Mouse (Mus musculus) cerebellum, adult 2 months (tissue): ENCODE data around the gene Yars. TPM values are rescaled to one million over a fixed set of nuclear protein-coding genes. Genes with fewer than 3 reads are reported as not detected.

Source experiments
- DNase-seq, 2 experiments: peaks; one replicate each; pipeline ENCODE4 v3.0.0; 2021
- H3K27ac ChIP-seq: fragments of 200-500 bp; 2 replicates; pipeline ENCODE4 v1.5.1; 2012; ENCODE audit warnings: low read length, control low read depth, inconsistent platforms; ENCODE audit not compliant: insufficient read depth
- H3K27me3 ChIP-seq: fragments of 200-500 bp; 2 replicates; pipeline ENCODE4 v1.6.1; 2012; ENCODE audit warnings: inconsistent platforms, mild to moderate bottlenecking, low read length, moderate library complexity; ENCODE audit not compliant: control insufficient read depth, insufficient read depth
- H3K4me1 ChIP-seq: fragments of 200-500 bp; 2 replicates; pipeline ENCODE4 v1.6.1; 2011; ENCODE audit warnings: low read length; ENCODE audit not compliant: control insufficient read depth, insufficient read depth
- H3K4me3 ChIP-seq: fragments of 200-500 bp; replicated peaks from 2 replicates; pipeline ENCODE3; 2011; ENCODE audit warnings: mild to moderate bottlenecking, low read depth, low read length, control low read depth; ENCODE audit not compliant: insufficient read depth
- CTCF ChIP-seq: fragments of 200-500 bp; IDR thresholded peaks from 2 replicates; pipeline ENCODE4 v1.5.1; 2011; ENCODE audit warnings: low read depth, mild to moderate bottlenecking, control low read depth, low read length, moderate library complexity, borderline replicate concordance; ENCODE audit not compliant: insufficient read depth
- POLR2A ChIP-seq: fragments of 200-500 bp; IDR thresholded peaks from 2 replicates; pipeline ENCODE4 v1.6.1; 2011; ENCODE audit warnings: low read length, control low read depth, borderline replicate concordance; ENCODE audit not compliant: insufficient read depth
- WGBS: fragments of 180-500 bp; shearing (Covaris S2); methylation state at CpG from one replicate; pipeline ENCODE4 v1.1.7; 2018; 5-methylcytosine and 5-hydroxymethylcytosine counted together
- polyA plus RNA-seq: library from polyadenylated mRNA; depleted of rRNA; stranded (reverse); fragments of >200 nt; gene quantifications from 2 replicates; pipeline ENCODE4 v1.2.3, GENCODE M21; 2012

Gene Yars
- polyA plus RNA-seq, 1 experiment, result 104 TPM

- Histone ChIP-seq H3K4me3 (no peak overlapping the region), H3K27ac (no peak overlapping the region; the same call in 1 of the 2 replicates), H3K27me3 (no peaks in the 10 kb centered on the region), H3K4me1 (no peaks in the 10 kb centered on the region; the same call in none of the 2 replicates)
- 89% methylated on average over 1 of the region's 1 CpGs for WGBS
- DNase-seq, result no peak
- TF ChIP-seq POLR2A (no peak), CTCF (no peak)
Observed at GRCm38 (mm10) chr4:129161076-129161475, 28.5 kb upstream of the Yars start.

- H3K4me1 ChIP-seq, result no peaks in the 10 kb centered on the region; the same call in none of the 2 replicates
- DNase-seq, result peak; percentile 69 to 79
- 11% methylated on average over 4 of the region's 4 CpGs for WGBS
- H3K27ac ChIP-seq, result peak overlapping the region; percentile 95
- TF ChIP-seq CTCF, result no peak
- H3K4me3 ChIP-seq, result no peak overlapping the region
- H3K27me3 ChIP-seq, result no peaks in the 10 kb centered on the region
Observed at GRCm38 (mm10) chr4:129161581-129162255, 27.8 kb upstream of the Yars start.

- no peaks in the 10 kb centered on the region; the same call in 1 of the 2 replicates for H3K27me3 ChIP-seq
- H3K4me1 ChIP-seq, result no peaks in the 10 kb centered on the region
- TF ChIP-seq POLR2A (no peak), CTCF (peak; percentile 11; the same call in 1 of the 2 replicates)
- no peak overlapping the region for H3K27ac ChIP-seq
- WGBS, result 80% methylated on average over 1 of the region's 1 CpGs
- no peak overlapping the region for H3K4me3 ChIP-seq
- no peak for DNase-seq
Observed at GRCm38 (mm10) chr4:129172529-129172928, 17.0 kb upstream of the Yars start.

GRCm38 (mm10) chr4:129179560-129179959 lies 10.0 kb upstream of the Yars start:
- no peaks in the 10 kb centered on the region; the same call in 1 of the 2 replicates for H3K27me3 ChIP-seq
- H3K4me1 ChIP-seq, result no peaks in the 10 kb centered on the region
- TF ChIP-seq POLR2A (no peak), CTCF (no peak)
- 19% methylated on average over 1 of the region's 1 CpGs for WGBS
- no peak overlapping the region for H3K27ac ChIP-seq
- no peak overlapping the region for H3K4me3 ChIP-seq
- no peak for DNase-seq

GRCm38 (mm10) chr4:129188041-129188659 lies 1.4 kb upstream of the Yars start:
- DNase-seq, result no peak
- WGBS, result 13% methylated on average over 5 of the region's 5 CpGs
- peaks cover 2% of the 10 kb centered on the region for H3K4me1 ChIP-seq
- peak overlapping the region; percentile 86 for H3K4me3 ChIP-seq
- no peak overlapping the region for H3K27ac ChIP-seq
- TF ChIP-seq POLR2A (no peak), CTCF (no peak)
- no peaks in the 10 kb centered on the region for H3K27me3 ChIP-seq

- DNase-seq, result peak; percentile 70 to 73
- H3K4me1 ChIP-seq, result peaks cover 2% of the 10 kb centered on the region
- peak overlapping the region; percentile 14; the same call in 1 of the 2 replicates for H3K27ac ChIP-seq
- TF ChIP-seq POLR2A, result no peak
- no peak for TF ChIP-seq CTCF
- peak overlapping the region; percentile 86 for H3K4me3 ChIP-seq
- under 1% methylated on average over 72 of the region's 74 CpGs for WGBS
- no peaks in the 10 kb centered on the region for H3K27me3 ChIP-seq
Observed at GRCm38 (mm10) chr4:129188803-129189541, 588 bp upstream of the Yars start.

- WGBS, result 0% methylated on average over 12 of the region's 12 CpGs
- TF ChIP-seq POLR2A (no peak), CTCF (no peak)
- H3K27ac ChIP-seq, result no peak overlapping the region; the same call in 1 of the 2 replicates
Observed at GRCm38 (mm10) chr4:129190538-129190937, 978 bp downstream of the Yars start.

More at GRCm38 (mm10) chr4:129190538-129190937, 978 bp downstream of the Yars start:
- peak; percentile 28 to 35 for DNase-seq
- peaks cover 2% of the 10 kb centered on the region for H3K4me1 ChIP-seq
- no peaks in the 10 kb centered on the region for H3K27me3 ChIP-seq
- peak overlapping the region; percentile 91 for H3K4me3 ChIP-seq
